Mouse (Mus musculus): ENCODE data around the gene Crlf1. TPM values are rescaled to one million over a fixed set of nuclear protein-coding genes. Genes with fewer than 3 reads are reported as not detected.

Crlf1 gene
- polyA plus RNA-seq (2014; fragmentation: Illumina TruSeq; extraction: RNeasy Lipid Tissue Mini Kit (QIAGEN cat#74804); ENCODE audit: low read depth, low replicate concordance), result 0.63 TPM

DNA sequence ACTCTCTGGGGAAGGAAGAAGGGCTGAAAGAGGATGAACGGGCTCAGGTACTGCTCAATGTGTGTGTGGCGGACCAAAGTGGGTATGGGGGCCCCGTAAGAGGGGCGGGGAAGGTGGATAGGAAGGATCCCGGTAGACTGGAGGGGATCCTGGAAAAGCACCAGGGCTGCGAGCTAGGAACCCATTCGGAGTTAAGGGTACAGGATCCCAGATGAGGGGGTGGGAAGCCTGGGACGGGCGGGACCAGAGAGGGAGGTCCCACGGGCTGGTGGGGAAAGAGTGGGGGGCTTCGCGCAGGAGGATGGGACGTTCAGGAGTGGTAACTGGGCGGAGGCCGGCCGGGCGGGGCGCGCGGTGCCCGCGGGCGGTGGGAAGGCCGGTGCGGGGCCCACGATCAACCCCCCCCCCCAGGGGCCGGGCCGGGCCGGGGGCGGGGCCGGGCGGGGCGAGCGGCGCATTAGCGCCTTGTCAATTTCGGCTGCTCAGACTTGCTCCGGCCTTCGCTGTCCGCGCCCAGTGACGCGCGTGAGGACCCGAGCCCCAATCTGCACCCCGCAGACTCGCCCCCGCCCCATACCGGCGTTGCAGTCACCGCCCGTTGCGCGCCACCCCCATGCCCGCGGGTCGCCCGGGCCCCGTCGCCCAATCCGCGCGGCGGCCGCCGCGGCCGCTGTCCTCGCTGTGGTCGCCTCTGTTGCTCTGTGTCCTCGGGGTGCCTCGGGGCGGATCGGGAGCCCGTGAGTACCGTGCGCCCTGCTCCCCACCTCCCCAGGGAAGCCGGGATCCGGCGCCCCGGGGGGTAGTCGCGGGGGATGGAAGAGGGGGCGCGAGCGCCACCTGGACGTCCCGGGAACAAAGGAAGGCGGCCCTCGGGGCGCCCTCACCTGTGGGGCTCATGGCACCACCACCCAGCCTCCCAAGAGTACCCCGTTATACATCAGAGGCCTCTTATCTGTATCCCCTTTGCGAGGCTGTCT lies at the start of gene Crlf1:
Crlf1 (plus strand) TSS at position 495 of the 977 bp plus-strand sequence.

DNA sequence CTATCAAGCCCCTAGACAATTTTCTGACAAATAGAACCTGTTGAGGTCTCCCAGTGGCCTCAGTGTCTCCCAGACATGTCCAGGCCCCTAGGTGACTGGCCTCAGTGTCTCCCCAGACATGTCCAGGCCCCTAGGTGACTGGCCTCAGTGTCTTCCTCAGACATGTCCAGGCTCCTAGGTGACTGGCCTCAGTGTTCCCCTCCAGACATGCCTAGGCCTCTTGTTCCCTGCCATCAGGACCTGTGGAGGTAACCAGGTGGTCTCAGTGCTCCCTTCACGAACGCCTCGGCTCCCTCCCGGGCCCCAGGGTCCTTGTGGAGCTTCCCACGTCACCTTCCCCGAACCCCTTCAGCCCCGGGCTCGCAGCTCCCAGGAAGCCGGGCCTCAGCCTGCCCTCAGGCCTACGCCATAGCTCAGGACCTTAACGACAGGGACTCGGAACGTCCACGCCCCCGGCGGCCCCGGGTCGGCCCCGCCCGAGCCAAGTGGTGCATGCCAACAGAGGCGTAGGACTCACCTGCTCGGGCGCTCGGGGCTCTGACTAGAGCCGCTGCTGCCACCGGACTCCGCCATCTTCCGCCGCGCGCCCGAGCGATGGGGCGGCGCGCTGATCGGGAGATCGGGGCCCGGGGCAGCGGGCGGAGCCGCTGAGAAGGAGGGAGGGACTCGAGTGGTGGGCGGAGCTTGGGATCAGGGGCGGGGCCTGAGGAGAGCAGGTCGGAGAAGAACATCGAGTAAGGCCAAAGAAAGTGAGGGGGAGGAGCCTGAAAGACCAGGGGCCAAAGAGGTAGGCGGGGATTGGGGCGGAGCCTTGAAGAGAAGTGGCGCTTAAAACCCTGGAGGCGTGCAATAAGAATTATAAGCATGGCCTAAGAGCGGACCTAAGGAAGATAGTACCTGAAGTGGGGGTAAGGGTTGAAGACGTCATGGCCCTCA lies 16.4 kb upstream of the Crlf1 start, which contains the start of gene Klhl26:
Klhl26 (minus strand) TSS at position 636 of the 936 bp plus-strand sequence.

DNA sequence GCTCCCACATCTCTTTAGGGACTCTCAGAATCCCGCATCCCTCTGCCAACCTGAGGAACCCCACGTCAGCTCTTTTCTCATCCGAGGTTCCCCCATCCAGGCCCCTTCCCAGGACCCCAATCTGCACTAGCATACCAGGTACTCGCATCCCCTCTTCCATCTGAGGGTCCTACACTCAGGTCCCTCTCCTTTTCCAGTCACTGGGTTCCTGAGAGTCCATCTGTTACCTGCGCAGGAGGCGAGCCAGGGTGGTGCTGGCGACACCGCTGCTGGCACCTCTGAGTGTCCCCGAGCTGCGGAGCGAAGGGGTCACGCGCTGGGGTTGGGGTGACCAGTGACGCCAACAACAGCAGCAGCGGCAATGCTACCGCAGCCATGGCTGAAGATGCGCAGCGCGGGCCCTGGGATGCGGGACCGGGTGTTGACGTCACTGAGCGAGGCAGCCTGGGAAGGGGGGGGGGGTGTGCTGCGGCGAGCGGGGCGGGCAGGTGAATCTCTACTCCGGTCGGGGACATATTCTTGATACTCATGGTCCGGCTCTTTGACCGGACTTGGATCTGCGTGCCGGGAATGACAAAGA lies 5.9 kb upstream of the Crlf1 start, which contains the start of gene Tmem59l:
Tmem59l (minus strand) TSS at position 418 of the 580 bp plus-strand sequence.

GRCm38 (mm10) chr8:70506328-70507026 lies 13.5 kb downstream of the Crlf1 start, which contains the start of gene Rex1bd:
Gene Rex1bd (minus strand): TSS chr8:70506752.

GRCm38 (mm10) chr8:70510228-70510915 lies 17.4 kb downstream of the Crlf1 start, which contains the start of gene Uba52:
Gene Uba52 (minus strand): TSS chr8:70510801.

GRCm38 (mm10) chr8:70527512-70528181 lies 34.7 kb downstream of the Crlf1 start, which contains the start of the genes Fkbp8 and Kxd1:
Gene Fkbp8 (plus strand): TSS chr8:70527724.
Gene Kxd1 (minus strand): TSS chr8:70527956.

DNA sequence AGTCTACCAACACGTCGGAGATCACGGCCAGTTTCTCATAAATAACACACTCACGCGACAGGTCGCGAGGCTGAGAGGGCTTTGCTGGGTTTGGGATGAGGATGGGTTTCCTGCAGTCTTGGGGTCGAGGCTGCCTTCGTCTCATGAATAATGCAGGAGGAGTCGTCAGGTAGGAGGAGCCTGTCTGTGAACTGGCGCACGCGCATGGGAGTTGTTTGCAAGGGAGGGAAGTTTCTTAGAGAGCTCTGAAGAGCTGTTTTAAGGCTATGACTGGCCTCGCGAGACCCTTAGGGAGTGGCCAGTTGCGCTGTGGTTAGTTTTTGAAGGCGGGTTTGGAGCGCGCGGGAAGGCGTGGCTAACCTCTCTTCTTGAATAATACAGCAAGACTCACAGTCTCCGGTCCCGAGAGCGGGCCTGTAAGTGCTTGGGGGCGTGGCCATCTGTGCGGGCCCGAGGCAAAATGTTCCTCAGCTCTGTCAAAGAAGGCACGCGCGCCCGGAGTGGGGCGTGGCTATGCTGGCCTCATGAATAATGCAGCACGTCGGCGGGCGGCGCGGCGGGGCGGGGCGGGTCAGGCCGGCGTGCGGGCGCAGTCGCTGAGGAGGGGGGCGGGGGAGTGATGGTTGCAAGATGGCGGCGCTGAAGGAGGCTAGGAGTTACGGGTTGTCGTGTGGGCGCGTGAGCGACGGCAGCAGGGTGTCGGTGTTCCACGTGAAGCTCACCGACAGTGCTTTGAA lies 46.3 kb downstream of the Crlf1 start, which contains the start of gene Ell:
Ell (plus strand) TSS at position 381 of the 737 bp plus-strand sequence.

Other genes with a start within 250 kb of the Crlf1 start
- 7.0 TPM for gene Homer3, start 210.3 kb upstream of the Crlf1 start, polyA plus RNA-seq (2014; fragmentation: Illumina TruSeq; extraction: RNeasy Lipid Tissue Mini Kit (QIAGEN cat#74804); ENCODE audit: low read depth, low replicate concordance)
- 22.8 TPM for gene Ddx49, start 190.7 kb upstream of the Crlf1 start, polyA plus RNA-seq (2014; fragmentation: Illumina TruSeq; extraction: RNeasy Lipid Tissue Mini Kit (QIAGEN cat#74804); ENCODE audit: low read depth, low replicate concordance)
- gene Cope, start 190.6 kb upstream of the Crlf1 start, polyA plus RNA-seq (2014; fragmentation: Illumina TruSeq; extraction: RNeasy Lipid Tissue Mini Kit (QIAGEN cat#74804); ENCODE audit: low read depth, low replicate concordance), result 126 TPM
- gene Cers1, start 177.4 kb upstream of the Crlf1 start, polyA plus RNA-seq (2014; fragmentation: Illumina TruSeq; extraction: RNeasy Lipid Tissue Mini Kit (QIAGEN cat#74804); ENCODE audit: low read depth, low replicate concordance), result 0.68 TPM
- not detected for gene Gdf1, start 163.3 kb upstream of the Crlf1 start, polyA plus RNA-seq (2014; fragmentation: Illumina TruSeq; extraction: RNeasy Lipid Tissue Mini Kit (QIAGEN cat#74804); ENCODE audit: low read depth, low replicate concordance)
- 27.5 TPM for gene Upf1, start 139.9 kb upstream of the Crlf1 start, polyA plus RNA-seq (2014; fragmentation: Illumina TruSeq; extraction: RNeasy Lipid Tissue Mini Kit (QIAGEN cat#74804); ENCODE audit: low read depth, low replicate concordance)
- gene Comp, start 119.6 kb upstream of the Crlf1 start, polyA plus RNA-seq (2014; fragmentation: Illumina TruSeq; extraction: RNeasy Lipid Tissue Mini Kit (QIAGEN cat#74804); ENCODE audit: low read depth, low replicate concordance), result 11.6 TPM
- gene Crtc1, start 53.6 kb upstream of the Crlf1 start, polyA plus RNA-seq (2014; fragmentation: Illumina TruSeq; extraction: RNeasy Lipid Tissue Mini Kit (QIAGEN cat#74804); ENCODE audit: low read depth, low replicate concordance), result 7.9 TPM
- 9.1 TPM for gene Klhl26, start 16.2 kb upstream of the Crlf1 start, polyA plus RNA-seq (2014; fragmentation: Illumina TruSeq; extraction: RNeasy Lipid Tissue Mini Kit (QIAGEN cat#74804); ENCODE audit: low read depth, low replicate concordance)
- not detected for gene Tmem59l, start 5.8 kb upstream of the Crlf1 start, polyA plus RNA-seq (2014; fragmentation: Illumina TruSeq; extraction: RNeasy Lipid Tissue Mini Kit (QIAGEN cat#74804); ENCODE audit: low read depth, low replicate concordance)
- gene Rex1bd, start 13.6 kb downstream of the Crlf1 start, polyA plus RNA-seq (2014; fragmentation: Illumina TruSeq; extraction: RNeasy Lipid Tissue Mini Kit (QIAGEN cat#74804); ENCODE audit: low read depth, low replicate concordance), result 105 TPM
- 1,940 TPM for gene Uba52, start 17.6 kb downstream of the Crlf1 start, polyA plus RNA-seq (2014; fragmentation: Illumina TruSeq; extraction: RNeasy Lipid Tissue Mini Kit (QIAGEN cat#74804); ENCODE audit: low read depth, low replicate concordance)
- gene Fkbp8, start 34.6 kb downstream of the Crlf1 start, polyA plus RNA-seq (2014; fragmentation: Illumina TruSeq; extraction: RNeasy Lipid Tissue Mini Kit (QIAGEN cat#74804); ENCODE audit: low read depth, low replicate concordance), result 152 TPM
- gene Kxd1, start 34.8 kb downstream of the Crlf1 start, polyA plus RNA-seq (2014; fragmentation: Illumina TruSeq; extraction: RNeasy Lipid Tissue Mini Kit (QIAGEN cat#74804); ENCODE audit: low read depth, low replicate concordance), result 118 TPM
- 11.8 TPM for gene Ell, start 46.3 kb downstream of the Crlf1 start, polyA plus RNA-seq (2014; fragmentation: Illumina TruSeq; extraction: RNeasy Lipid Tissue Mini Kit (QIAGEN cat#74804); ENCODE audit: low read depth, low replicate concordance)
- gene Isyna1, start 101.2 kb downstream of the Crlf1 start, polyA plus RNA-seq (2014; fragmentation: Illumina TruSeq; extraction: RNeasy Lipid Tissue Mini Kit (QIAGEN cat#74804); ENCODE audit: low read depth, low replicate concordance), result 33.1 TPM
- 42.1 TPM for gene Ssbp4, start 115.7 kb downstream of the Crlf1 start, polyA plus RNA-seq (2014; fragmentation: Illumina TruSeq; extraction: RNeasy Lipid Tissue Mini Kit (QIAGEN cat#74804); ENCODE audit: low read depth, low replicate concordance)
- 2.3 TPM for gene Lrrc25, start 123.0 kb downstream of the Crlf1 start, polyA plus RNA-seq (2014; fragmentation: Illumina TruSeq; extraction: RNeasy Lipid Tissue Mini Kit (QIAGEN cat#74804); ENCODE audit: low read depth, low replicate concordance)
- 2.1 TPM for gene Gdf15, start 139.3 kb downstream of the Crlf1 start, polyA plus RNA-seq (2014; fragmentation: Illumina TruSeq; extraction: RNeasy Lipid Tissue Mini Kit (QIAGEN cat#74804); ENCODE audit: low read depth, low replicate concordance)
- gene Pgpep1, start 167.2 kb downstream of the Crlf1 start, polyA plus RNA-seq (2014; fragmentation: Illumina TruSeq; extraction: RNeasy Lipid Tissue Mini Kit (QIAGEN cat#74804); ENCODE audit: low read depth, low replicate concordance), result 23.9 TPM
- gene Lsm4, start 180.1 kb downstream of the Crlf1 start, polyA plus RNA-seq (2014; fragmentation: Illumina TruSeq; extraction: RNeasy Lipid Tissue Mini Kit (QIAGEN cat#74804); ENCODE audit: low read depth, low replicate concordance), result 90.3 TPM
- 59.5 TPM for gene Jund, start 205.8 kb downstream of the Crlf1 start, polyA plus RNA-seq (2014; fragmentation: Illumina TruSeq; extraction: RNeasy Lipid Tissue Mini Kit (QIAGEN cat#74804); ENCODE audit: low read depth, low replicate concordance)
- gene Iqcn, start 210.3 kb downstream of the Crlf1 start, polyA plus RNA-seq (2014; fragmentation: Illumina TruSeq; extraction: RNeasy Lipid Tissue Mini Kit (QIAGEN cat#74804); ENCODE audit: low read depth, low replicate concordance), result not detected
- gene Gm3336, start 225.4 kb downstream of the Crlf1 start, polyA plus RNA-seq (2014; fragmentation: Illumina TruSeq; extraction: RNeasy Lipid Tissue Mini Kit (QIAGEN cat#74804); ENCODE audit: low read depth, low replicate concordance), result not detected
- 7.0 TPM for gene Pde4c, start 230.6 kb downstream of the Crlf1 start, polyA plus RNA-seq (2014; fragmentation: Illumina TruSeq; extraction: RNeasy Lipid Tissue Mini Kit (QIAGEN cat#74804); ENCODE audit: low read depth, low replicate concordance)